Mouse (Mus musculus): ENCODE results near the gene Col3a1. TPM values are rescaled to one million over a fixed set of nuclear protein-coding genes. Genes with fewer than 3 reads are reported as not detected.

Gene Col3a1
- total and polyA plus RNA-seq, 2 experiments from 2014 or later = 56.4 to 149 TPM

DNA sequence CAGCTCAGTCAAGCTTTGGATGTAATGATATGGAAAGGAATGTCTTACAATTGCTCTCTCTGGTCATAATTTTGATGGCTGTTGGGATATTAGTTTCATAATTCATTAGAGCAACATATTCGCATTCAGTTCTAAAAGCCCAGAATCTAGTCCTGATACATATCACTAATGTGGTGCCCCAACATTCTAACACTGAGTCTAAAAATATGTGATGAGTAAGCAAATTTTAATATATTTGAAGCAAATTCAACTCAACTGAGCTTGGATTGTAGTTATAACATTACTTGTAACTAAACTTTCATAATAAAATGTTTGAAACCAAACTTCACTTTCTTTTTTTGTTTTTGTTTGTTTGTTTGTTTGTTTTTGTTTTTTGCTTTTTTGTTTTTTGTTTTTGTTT is 17.8 kb downstream of the Col3a1 start:
- no peak for TF ChIP-seq CTCF (IDR thresholded peaks at IDR 0.05; ENCODE audit: low read depth)
- H3K9ac ChIP-seq = no peak overlapping the region
- H3K9me3 ChIP-seq (ENCODE audit: low read length) = no peaks in the 10 kb centered on the region
- H3K27ac ChIP-seq (ENCODE audit: low read depth, low read length) = no peak overlapping the region
- H3K36me3 ChIP-seq (ENCODE audit: insufficient read depth) = no peaks in the 10 kb centered on the region
- ATAC-seq (no peak), DNase-seq (no peak)
- no peaks in the 10 kb centered on the region for H3K27me3 ChIP-seq (ENCODE audit: insufficient read depth, low read length)
- no peak overlapping the region for H3K4me3 ChIP-seq (ENCODE audit: low read depth, low read length)
- 96% methylated on average over 1 of the region's 1 CpGs for WGBS
- no peak overlapping the region for H3K4me2 ChIP-seq (ENCODE audit: low read depth)
- H3K4me1 ChIP-seq (ENCODE audit: insufficient read depth) = no peaks in the 10 kb centered on the region

DNA sequence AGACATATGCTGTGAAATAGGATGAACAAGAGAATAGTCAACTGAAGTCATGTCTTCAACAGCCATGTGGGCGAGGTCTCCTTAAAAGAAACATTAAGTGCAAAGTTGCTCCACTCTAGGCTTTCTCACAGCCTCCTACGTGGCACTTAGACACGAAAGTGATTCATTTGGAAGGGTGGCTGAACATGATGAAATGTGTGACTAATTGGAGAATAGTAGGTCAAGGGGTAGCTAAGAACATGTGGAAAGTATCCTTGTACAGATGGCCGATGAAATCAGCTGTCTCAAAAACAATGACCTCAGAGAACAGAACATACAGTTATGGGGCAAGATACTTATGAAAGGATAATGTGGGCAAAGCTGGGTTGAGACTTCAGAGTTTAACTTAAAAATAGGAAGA is 44.6 kb downstream of the Col3a1 start:
- ATAC-seq (no peak), DNase-seq (no peak)
- no peak overlapping the region for H3K4me2 ChIP-seq (ENCODE audit: low read depth)
- 86% methylated on average over 4 of the region's 4 CpGs for WGBS
- H3K36me3 ChIP-seq (ENCODE audit: insufficient read depth) = no peaks in the 10 kb centered on the region
- TF ChIP-seq CTCF (IDR thresholded peaks at IDR 0.05; ENCODE audit: low read depth) = no peak
- no peak overlapping the region for H3K4me3 ChIP-seq (ENCODE audit: low read depth, low read length)
- H3K9me3 ChIP-seq (ENCODE audit: low read length) = no peaks in the 10 kb centered on the region
- no peaks in the 10 kb centered on the region for H3K27me3 ChIP-seq (ENCODE audit: insufficient read depth, low read length)
- no peaks in the 10 kb centered on the region for H3K4me1 ChIP-seq (ENCODE audit: insufficient read depth)
- H3K27ac ChIP-seq (ENCODE audit: low read depth, low read length) = no peak overlapping the region
- H3K9ac ChIP-seq = no peak overlapping the region

GRCm38 (mm10) chr1:45358020-45358419 is 46.7 kb downstream of the Col3a1 start:
- no peak for TF ChIP-seq CTCF (IDR thresholded peaks at IDR 0.05; ENCODE audit: low read depth)
- 81% methylated on average over 1 of the region's 1 CpGs for WGBS

GRCm38 (mm10) chr1:45359147-45359546 is 47.8 kb downstream of the Col3a1 start:
- TF ChIP-seq CTCF (IDR thresholded peaks at IDR 0.05; ENCODE audit: low read depth) = no peak
- no peak overlapping the region for H3K27ac ChIP-seq (ENCODE audit: low read depth, low read length)
- H3K4me2 ChIP-seq (ENCODE audit: low read depth) = no peak overlapping the region
- DNase-seq = no peak
- H3K4me3 ChIP-seq (ENCODE audit: low read depth, low read length) = no peak overlapping the region
- ATAC-seq = no peak
- no peaks in the 10 kb centered on the region for H3K36me3 ChIP-seq (ENCODE audit: insufficient read depth)
- no peaks in the 10 kb centered on the region for H3K27me3 ChIP-seq (ENCODE audit: insufficient read depth, low read length)
- H3K4me1 ChIP-seq (ENCODE audit: insufficient read depth) = no peaks in the 10 kb centered on the region
- H3K9me3 ChIP-seq (ENCODE audit: low read length) = no peaks in the 10 kb centered on the region
- H3K9ac ChIP-seq = no peak overlapping the region
- WGBS = 71% methylated on average over 2 of the region's 2 CpGs

More at GRCm38 (mm10) chr1:45358020-45358419, 46.7 kb downstream of the Col3a1 start:
- Histone ChIP-seq H3K27ac (ENCODE audit: low read depth, low read length) (no peak overlapping the region), H3K27me3 (ENCODE audit: insufficient read depth, low read length) (no peaks in the 10 kb centered on the region), H3K4me1 (ENCODE audit: insufficient read depth) (no peaks in the 10 kb centered on the region), H3K36me3 (ENCODE audit: insufficient read depth) (no peaks in the 10 kb centered on the region), H3K9ac (no peak overlapping the region), H3K4me3 (ENCODE audit: low read depth, low read length) (no peak overlapping the region), H3K9me3 (ENCODE audit: low read length) (no peaks in the 10 kb centered on the region), H3K4me2 (ENCODE audit: low read depth) (no peak overlapping the region)
- DNase-seq = no peak
- ATAC-seq = no peak

GRCm38 (mm10) chr1:45359673-45360072 is 48.3 kb downstream of the Col3a1 start:
- DNase-seq = no peak
- 80% methylated on average over 2 of the region's 2 CpGs for WGBS
- Histone ChIP-seq H3K36me3 (ENCODE audit: insufficient read depth) (no peaks in the 10 kb centered on the region), H3K9ac (no peak overlapping the region), H3K9me3 (ENCODE audit: low read length) (no peaks in the 10 kb centered on the region), H3K27me3 (ENCODE audit: insufficient read depth, low read length) (no peaks in the 10 kb centered on the region), H3K4me3 (ENCODE audit: low read depth, low read length) (no peak overlapping the region), H3K4me2 (ENCODE audit: low read depth) (no peak overlapping the region), H3K4me1 (ENCODE audit: insufficient read depth) (no peaks in the 10 kb centered on the region), H3K27ac (ENCODE audit: low read depth, low read length) (no peak overlapping the region)
- no peak for TF ChIP-seq CTCF (IDR thresholded peaks at IDR 0.05; ENCODE audit: low read depth)
- no peak for ATAC-seq

GRCm38 (mm10) chr1:45363274-45363673 is 51.9 kb downstream of the Col3a1 start:
- WGBS = 97% methylated on average over 2 of the region's 2 CpGs
- Histone ChIP-seq H3K4me1 (ENCODE audit: insufficient read depth) (no peaks in the 10 kb centered on the region), H3K27me3 (ENCODE audit: insufficient read depth, low read length) (no peaks in the 10 kb centered on the region), H3K4me3 (ENCODE audit: low read depth, low read length) (no peak overlapping the region), H3K27ac (ENCODE audit: low read depth, low read length) (no peak overlapping the region), H3K36me3 (ENCODE audit: insufficient read depth) (no peaks in the 10 kb centered on the region), H3K9me3 (ENCODE audit: low read length) (no peaks in the 10 kb centered on the region), H3K4me2 (ENCODE audit: low read depth) (no peak overlapping the region), H3K9ac (no peak overlapping the region)
- no peak for TF ChIP-seq CTCF (IDR thresholded peaks at IDR 0.05; ENCODE audit: low read depth)
- no peak for ATAC-seq
- DNase-seq = no peak

- WGBS = 77% methylated on average over 1 of the region's 1 CpGs
- H3K4me2 ChIP-seq (ENCODE audit: low read depth) = no peak overlapping the region
- H3K27me3 ChIP-seq (ENCODE audit: insufficient read depth, low read length) = no peaks in the 10 kb centered on the region
- no peak overlapping the region for H3K27ac ChIP-seq (ENCODE audit: low read depth, low read length)
- H3K9ac ChIP-seq = no peak overlapping the region
- no peaks in the 10 kb centered on the region for H3K36me3 ChIP-seq (ENCODE audit: insufficient read depth)
- TF ChIP-seq CTCF (IDR thresholded peaks at IDR 0.05; ENCODE audit: low read depth) = no peak
- ATAC-seq (no peak), DNase-seq (no peak)
- H3K4me1 ChIP-seq (ENCODE audit: insufficient read depth) = no peaks in the 10 kb centered on the region
- no peak overlapping the region for H3K4me3 ChIP-seq (ENCODE audit: low read depth, low read length)
- H3K9me3 ChIP-seq (ENCODE audit: low read length) = no peaks in the 10 kb centered on the region
These were observed 54.1 kb downstream of the Col3a1 start for GRCm38 (mm10) chr1:45365427-45365826.

Data from forebrain, postnatal 0 days (tissue).